Mouse (Mus musculus) hematopoietic stem cell, adult 5-6 weeks (primary cell): ENCODE measurements around the gene Dram1. TPM values are rescaled to one million over a fixed set of nuclear protein-coding genes. Genes with fewer than 3 reads are reported as not detected.
"Not testable (repeated sequence)": the region's sequence is repeated elsewhere in the genome, so short reads cannot be mapped to it uniquely, and the experiment has no call there.

ENCODE experiments used
- ATAC-seq, 2 experiments: fragments of 125-278 bp in 1 of 2; replicated peaks in 1 of 2; 2 replicates each; pipeline ENCODE4 v1.8.0; 2016 to 2017; ENCODE audit warnings: inconsistent platforms in 2 of 2, mild to moderate bottlenecking in 2 of 2, moderate number of reproducible peaks in 2 of 2, low read depth in 1 of 2, moderate TSS enrichment in 1 of 2; ENCODE audit not compliant: low FRiP score in 2 of 2, poor library complexity in 2 of 2, severe bottlenecking in 2 of 2, insufficient read depth in 1 of 2, low TSS enrichment in 1 of 2
- total RNA-seq: library from RNA; stranded (forward); fragments of 172-1452, 232-1000 nt; gene quantifications from 2 replicates; pipeline ENCODE4 v1.2.3, GENCODE M21; 2017

The Dram1 gene
- total RNA-seq, 1 experiment from 2014 or later = 1.5 TPM

- ATAC-seq = no peak
Measured at GRCm38 (mm10) chr10:88391495-88391894, 12.6 kb upstream of the Dram1 start.

- peak; percentile 43 to 68 for ATAC-seq
Measured at GRCm38 (mm10) chr10:88390096-88390790, 11.4 kb upstream of the Dram1 start.

- ATAC-seq = peak; percentile 46 to 51; a peak in 3 of 4 replicates
Measured at GRCm38 (mm10) chr10:88389576-88389975, 10.7 kb upstream of the Dram1 start.

GRCm38 (mm10) chr10:88386251-88386650, 7.4 kb upstream of the Dram1 start:
- no peak for ATAC-seq

- ATAC-seq = peak; percentile 25 to 49; a peak in 2 of 4 replicates
Measured at GRCm38 (mm10) chr10:88385758-88386157, 6.9 kb upstream of the Dram1 start.

- no peak for ATAC-seq
Measured at GRCm38 (mm10) chr10:88385290-88385689, 6.4 kb upstream of the Dram1 start.

- ATAC-seq = no peak
Measured at GRCm38 (mm10) chr10:88384081-88384480, 5.2 kb upstream of the Dram1 start.

- ATAC-seq = no peak
Measured at GRCm38 (mm10) chr10:88383479-88383878, 4.6 kb upstream of the Dram1 start.

GRCm38 (mm10) chr10:88382009-88382408, 3.1 kb upstream of the Dram1 start:
- ATAC-seq = peak; percentile 10 to 11; a peak in 1 of 4 replicates

GRCm38 (mm10) chr10:88381286-88381685, 2.4 kb upstream of the Dram1 start:
- ATAC-seq = no peak

- ATAC-seq = no peak
Measured at GRCm38 (mm10) chr10:88380430-88381060, 1.7 kb upstream of the Dram1 start.

- ATAC-seq = peak; percentile 26 to 36; a peak in 1 of 4 replicates
Measured at GRCm38 (mm10) chr10:88380002-88380401, 1.1 kb upstream of the Dram1 start.

- ATAC-seq = no peak
Measured at GRCm38 (mm10) chr10:88377666-88378065, 1.2 kb downstream of the Dram1 start.

- peak; percentile 59 for ATAC-seq
Measured at GRCm38 (mm10) chr10:88376770-88377169, 2.1 kb downstream of the Dram1 start.

GRCm38 (mm10) chr10:88374984-88375383, 3.9 kb downstream of the Dram1 start:
- ATAC-seq = no peak

GRCm38 (mm10) chr10:88372945-88373344, 5.9 kb downstream of the Dram1 start:
- not testable (repeated sequence) for ATAC-seq

GRCm38 (mm10) chr10:88372436-88372835, 6.4 kb downstream of the Dram1 start:
- no peak for ATAC-seq

GRCm38 (mm10) chr10:88371793-88372192, 7.1 kb downstream of the Dram1 start:
- no peak for ATAC-seq

GRCm38 (mm10) chr10:88369233-88369632, 9.6 kb downstream of the Dram1 start:
- ATAC-seq = no peak
